Comparison of ENCODE assay signal across 28 mouse cellular contexts in genomic region chr9:86104664-86105063, GRCm38 (mm10).
DNase-seq lines count a peak whose midpoint lies in the region; ATAC-seq and TF ChIP-seq lines count a peak whose summit lies in the region.
"Had no signal": no experiment of that assay in that cellular context is flagged by ENCODE, and none has a peak within 500 bp of the region (broad histone marks: within the 10 kb centered on the region; RNA-seq: fewer than 3 reads in every experiment).

No protein-coding gene starts in this region.

- ATAC-seq in forebrain, embryonic 16.5 days, result 0 out of 2 replicates have a peak, but pooled peaks have one; percentile 45
- ATAC-seq in forebrain, embryonic 11.5 days (replicated peaks; ENCODE audit: low FRiP score), result no peak
- ATAC-seq in common myeloid progenitor, adult 5-6 weeks (replicated peaks; ENCODE audit: low read depth, poor library complexity, severe bottlenecking), result peak; percentile 45
- ATAC-seq: intestine, postnatal 0 days; midbrain, embryonic 13.5 days had no signal

- TF ChIP-seq RAD21 in CH12.LX (IDR thresholded peaks at IDR 0.05; ENCODE audit: low read depth, low read length), result no peak

- dilution Hi-C loops in CH12.LX (cut with MboI; ENCODE audit: extremely low pct_ligation_motif_present, extremely low pct_unique_long_range_greater_than_20kb, low sequenced_read_pairs), result no loop called here

- TF ChIP-seq EP300 in CH12.LX (IDR thresholded peaks at IDR 0.05; ENCODE audit: low read length), result no peak

- H3K4me1 ChIP-seq in forebrain, embryonic 16.5 days (replicated peaks; ENCODE audit: control insufficient read depth, insufficient read depth, low read length), result no peaks in the 10 kb centered on the region
- H3K4me1 ChIP-seq in forebrain, embryonic 11.5 days (replicated peaks; ENCODE audit: control insufficient read depth, insufficient read depth, low read length), result no peaks in the 10 kb centered on the region
- H3K4me1 ChIP-seq in CH12.LX (ENCODE audit: control insufficient read depth in 1 of 2, insufficient read depth in 2 of 2), result peaks cover 16 to 42% of the 10 kb centered on the region in 2 experiments
- H3K4me1 ChIP-seq: forebrain, embryonic 12.5 days; hindbrain, embryonic 10.5 days; kidney, embryonic 15.5 days; limb, embryonic 13.5 days; liver, embryonic 15.5 days; megakaryocyte, embryonic 14.5 days; midbrain, embryonic 13.5 days; neural tube, embryonic 12.5 days had no signal

- no peaks in the 10 kb centered on the region for H3K27me3 ChIP-seq in forebrain, embryonic 16.5 days (replicated peaks; ENCODE audit: control insufficient read depth, insufficient read depth, low read length)
- no peaks in the 10 kb centered on the region for H3K27me3 ChIP-seq in forebrain, embryonic 11.5 days (ENCODE audit: control insufficient read depth, insufficient read depth, low read length)
- H3K27me3 ChIP-seq in CH12.LX (replicated peaks), result no peaks in the 10 kb centered on the region
- H3K27me3 ChIP-seq: forebrain, embryonic 12.5 days; kidney, embryonic 15.5 days; limb, embryonic 13.5 days; liver, embryonic 15.5 days; megakaryocyte, embryonic 14.5 days; midbrain, embryonic 13.5 days; neural tube, embryonic 12.5 days had no signal

- H3K4me3 ChIP-seq in forebrain, embryonic 16.5 days (replicated peaks; ENCODE audit: low read length), result no peak overlapping the region
- no peak overlapping the region for H3K4me3 ChIP-seq in forebrain, embryonic 11.5 days (ENCODE audit: low read depth, low read length)
- H3K4me3 ChIP-seq in CH12.LX (replicated peaks in 1 of 3; ENCODE audit: low read depth in 2 of 3, low read length in 2 of 3, poor library complexity in 1 of 3), result no peak overlapping the region
- H3K4me3 ChIP-seq: forebrain, embryonic 12.5 days; hindbrain, embryonic 10.5 days; kidney, embryonic 15.5 days; limb, embryonic 13.5 days; liver, embryonic 15.5 days; megakaryocyte, embryonic 14.5 days; midbrain, embryonic 13.5 days; neural tube, embryonic 12.5 days had no signal

- in situ Hi-C loops in CH12.LX (cut with MboI; ENCODE audit: low pct_ligation_motif_present, low pct_unique_long_range_greater_than_20kb, low sequenced_read_pairs), result no loop called here

- H3K9ac ChIP-seq in forebrain, embryonic 16.5 days (replicated peaks; ENCODE audit: low read depth, low read length), result no peak overlapping the region
- H3K9ac ChIP-seq in forebrain, embryonic 11.5 days (ENCODE audit: low read length), result no peak overlapping the region
- H3K9ac ChIP-seq in CH12.LX (ENCODE audit: insufficient read depth, low read depth), result no peak overlapping the region
- H3K9ac ChIP-seq: forebrain, embryonic 12.5 days; kidney, embryonic 15.5 days; limb, embryonic 13.5 days; liver, embryonic 15.5 days; midbrain, embryonic 13.5 days; neural tube, embryonic 12.5 days had no signal

- H3K9me3 ChIP-seq in forebrain, embryonic 16.5 days (ENCODE audit: control insufficient read depth, low read length), result no peaks in the 10 kb centered on the region
- no peaks in the 10 kb centered on the region for H3K9me3 ChIP-seq in forebrain, embryonic 11.5 days (ENCODE audit: control insufficient read depth, low read length)
- no peaks in the 10 kb centered on the region for H3K9me3 ChIP-seq in CH12.LX (replicated peaks; ENCODE audit: low read length)
- H3K9me3 ChIP-seq: forebrain, embryonic 12.5 days; hindbrain, embryonic 10.5 days; kidney, embryonic 15.5 days; limb, embryonic 13.5 days; liver, embryonic 15.5 days; midbrain, embryonic 13.5 days; neural tube, embryonic 12.5 days had no signal

- H3K27ac ChIP-seq in forebrain, embryonic 16.5 days (ENCODE audit: low read length), result no peak overlapping the region
- H3K27ac ChIP-seq in forebrain, embryonic 11.5 days (ENCODE audit: low read depth, low read length), result no peak overlapping the region
- H3K27ac ChIP-seq in CH12.LX (ENCODE audit: insufficient read depth, low read depth), result no peak overlapping the region
- H3K27ac ChIP-seq: forebrain, embryonic 12.5 days; hindbrain, embryonic 10.5 days; kidney, embryonic 15.5 days; limb, embryonic 13.5 days; liver, embryonic 15.5 days; midbrain, embryonic 13.5 days; neural tube, embryonic 12.5 days had no signal

- no peaks in the 10 kb centered on the region for H3K36me3 ChIP-seq in forebrain, embryonic 16.5 days (ENCODE audit: control insufficient read depth, insufficient read depth)
- no peaks in the 10 kb centered on the region for H3K36me3 ChIP-seq in forebrain, embryonic 11.5 days (ENCODE audit: control insufficient read depth, insufficient read depth, low read length)
- H3K36me3 ChIP-seq in CH12.LX (replicated peaks in 1 of 2; ENCODE audit: control insufficient read depth in 1 of 2, insufficient read depth in 1 of 2, low read length in 1 of 2), result no peaks in the 10 kb centered on the region
- H3K36me3 ChIP-seq: forebrain, embryonic 12.5 days; hindbrain, embryonic 10.5 days; kidney, embryonic 15.5 days; limb, embryonic 13.5 days; liver, embryonic 15.5 days; midbrain, embryonic 13.5 days; neural tube, embryonic 12.5 days had no signal

- no peak for TF ChIP-seq CTCF in CH12.LX (conservative IDR thresholded peaks at IDR 0.05 in 1 of 2, IDR thresholded peaks at IDR 0.05 in 1 of 2; ENCODE audit: low read depth in 2 of 2, low read length in 2 of 2)

- no peak overlapping the region for H3K4me2 ChIP-seq in forebrain, embryonic 16.5 days (ENCODE audit: low read length)
- no peak overlapping the region for H3K4me2 ChIP-seq in forebrain, embryonic 11.5 days (ENCODE audit: low read depth, low read length, severe bottlenecking)
- H3K4me2 ChIP-seq in CH12.LX (ENCODE audit: insufficient read depth, low read depth, poor library complexity, severe bottlenecking), result no peak overlapping the region; the same call in 1 of the 2 replicates
- H3K4me2 ChIP-seq: forebrain, embryonic 12.5 days; heart, embryonic 11.5 days; kidney, embryonic 15.5 days; limb, embryonic 13.5 days; liver, embryonic 15.5 days; midbrain, embryonic 13.5 days; neural tube, embryonic 12.5 days had no signal

- no peaks in the 10 kb centered on the region for H3K79me2 ChIP-seq in CH12.LX (replicated peaks; ENCODE audit: control insufficient read depth, extremely low read depth, insufficient read depth, poor library complexity, severe bottlenecking)

- WGBS in forebrain, embryonic 16.5 days, result 63% methylated on average over 3 of the region's 3 CpGs
- 89% methylated on average over 3 of the region's 3 CpGs for WGBS in forebrain, embryonic 11.5 days

- no peak for TF ChIP-seq POLR2A in CH12.LX (IDR thresholded peaks at IDR 0.05; ENCODE audit: low read depth, low read length)

- no peak for DNase-seq in forebrain, embryonic 11.5 days (ENCODE audit: low spot score)
- DNase-seq in 3134 (ENCODE audit: extremely low read depth, insufficient read length, low spot score) (peak; percentile 21), CH12.LX (ENCODE audit: extremely low read depth) (peak; percentile 43)
- no peak for DNase-seq in embryo, embryonic 10 days (ENCODE audit: low spot score)
- no peak for DNase-seq in thymus, postnatal 14 days
- no peak for DNase-seq in ovary, postnatal 10 days (ENCODE audit: low spot score)
- DNase-seq: adrenal gland, adult 8-10 months; cerebellum, adult 2 months; cerebellum, postnatal 25 days; gastrocnemius, postnatal 10 days; heart, adult 11 months; kidney, postnatal 4 days; lung, postnatal 14 days; retina, postnatal 1 day; right cerebral cortex, postnatal 25 days; thymus, postnatal 36 days had no signal

TF ChIP-seq in CH12.LX, 34 proteins besides CTCF, POLR2A, EP300 and RAD21:
- TF ChIP-seq SMC3 (IDR thresholded peaks at IDR 0.05; ENCODE audit: low read depth, low read length) (no peak), GABPA (IDR thresholded peaks at IDR 0.05; ENCODE audit: insufficient replicate concordance, low read depth, low read length) (no peak), KAT2A (IDR thresholded peaks at IDR 0.05; ENCODE audit: insufficient replicate concordance, low read length) (no peak), TBP (conservative IDR thresholded peaks at IDR 0.05; ENCODE audit: low read depth, low read length) (no peak), RCOR1 (conservative IDR thresholded peaks at IDR 0.05; ENCODE audit: low read depth, low read length) (no peak), MAX (IDR thresholded peaks at IDR 0.05; ENCODE audit: low read length) (0 out of 2 replicates have a peak, but pooled peaks have one; percentile 15), TCF12 (IDR thresholded peaks at IDR 0.05; ENCODE audit: low read depth, low read length) (no peak), CHD1 (IDR thresholded peaks at IDR 0.05; ENCODE audit: low read depth, low read length) (no peak), JUN (IDR thresholded peaks at IDR 0.05; ENCODE audit: insufficient read depth, low read depth, low read length) (no peak), POLR2AphosphoS2 (IDR thresholded peaks at IDR 0.05; ENCODE audit: low read depth, low read length) (no peak), ZKSCAN1 (IDR thresholded peaks at IDR 0.05; ENCODE audit: borderline replicate concordance, low read depth, low read length) (no peak), NELFE (IDR thresholded peaks at IDR 0.05; ENCODE audit: low read depth, low read length) (no peak), MYC (IDR thresholded peaks at IDR 0.05; ENCODE audit: low read depth, low read length) (peak; percentile 53; the same call in 1 of the 2 replicates), USF2 (conservative IDR thresholded peaks at IDR 0.05; ENCODE audit: low read depth, low read length) (no peak), MEF2A (IDR thresholded peaks at IDR 0.05; ENCODE audit: borderline replicate concordance, low read depth, low read length) (no peak), IRF4 (IDR thresholded peaks at IDR 0.05; ENCODE audit: low read depth, low read length) (no peak), NRF1 (IDR thresholded peaks at IDR 0.05; ENCODE audit: low read depth, low read length) (no peak), CHD2 (IDR thresholded peaks at IDR 0.05; ENCODE audit: low read length) (no peak), SIN3A (IDR thresholded peaks at IDR 0.05; ENCODE audit: low read length) (no peak), JUND (conservative IDR thresholded peaks at IDR 0.05; ENCODE audit: low read depth, low read length) (no peak), PAX5 (IDR thresholded peaks at IDR 0.05; ENCODE audit: low read length) (no peak), HCFC1 (IDR thresholded peaks at IDR 0.05; ENCODE audit: low read depth, low read length) (no peak), BHLHE40 (IDR thresholded peaks at IDR 0.05; ENCODE audit: low read depth, low read length) (no peak), USF1 (IDR thresholded peaks at IDR 0.05; ENCODE audit: low read depth, low read length) (0 out of 2 replicates have a peak, but pooled peaks have one; percentile 9)

Comparison
In these comparisons a context has a peak if more than half of its experiments do, and no peak if none do; other contexts are left out.
1. DNase-seq: peak in 3134 (single experiment) and CH12.LX (single experiment); none in forebrain, embryonic 11.5 days (single experiment), embryo, embryonic 10 days (single experiment), thymus, postnatal 14 days (single experiment) and ovary, postnatal 10 days (single experiment).